Mouse (Mus musculus) heart, embryonic 10.5 days (tissue): ENCODE measurements around the gene Supt3. TPM values are rescaled to one million over a fixed set of nuclear protein-coding genes. Genes with fewer than 3 reads are reported as not detected.
A peak's percentile ranks its signal among the peaks of the same experiment; 100 is the strongest.

Experiments
- DNase-seq: peaks from one replicate; pipeline ENCODE4 v3.0.0-alpha.2; 2017; ENCODE audit warnings: low spot score
- H3K27ac ChIP-seq: fragments of 300-500 bp; sonication (generic); 2 replicates; pipeline ENCODE4 v1.5.1; 2016; ENCODE audit warnings: mild to moderate bottlenecking
- H3K27me3 ChIP-seq: fragments of 300-500 bp; sonication (generic); 2 replicates; pipeline ENCODE4 v1.6.1; 2016; ENCODE audit warnings: mild to moderate bottlenecking; ENCODE audit not compliant: poor library complexity, insufficient read depth, severe bottlenecking
- H3K36me3 ChIP-seq: fragments of 300-500 bp; sonication (generic); 2 replicates; pipeline ENCODE4 v1.6.1; 2016; ENCODE audit warnings: mild to moderate bottlenecking, moderate library complexity
- H3K4me1 ChIP-seq: fragments of 300-500 bp; sonication (generic); 2 replicates; pipeline ENCODE4 v1.6.1; 2016; ENCODE audit warnings: mild to moderate bottlenecking
- H3K4me3 ChIP-seq: fragments of 300-500 bp; sonication (generic); 2 replicates; pipeline ENCODE4 v1.5.1; 2016; ENCODE audit warnings: mild to moderate bottlenecking, moderate library complexity
- H3K9me3 ChIP-seq: fragments of 300-500 bp; sonication (generic); 2 replicates; pipeline ENCODE4 v1.6.1; 2016; ENCODE audit warnings: mild to moderate bottlenecking, moderate library complexity
- WGBS: fragments of 180-500 bp; shearing (Covaris S2); methylation state at CpG from one replicate; pipeline ENCODE4 v1.1.7; 2016; 5-methylcytosine and 5-hydroxymethylcytosine counted together
- polyA plus RNA-seq: library from polyadenylated mRNA; unstranded; fragments of >200 nt; fragmentation: Nextera tagmentation; extraction: Ambion mirVana; gene quantifications from 2 replicates; pipeline ENCODE4 v1.2.1, GENCODE M21; 2016

Gene Supt3
- polyA plus RNA-seq, 1 experiment from 2014 or later: 19.8 TPM

DNA sequence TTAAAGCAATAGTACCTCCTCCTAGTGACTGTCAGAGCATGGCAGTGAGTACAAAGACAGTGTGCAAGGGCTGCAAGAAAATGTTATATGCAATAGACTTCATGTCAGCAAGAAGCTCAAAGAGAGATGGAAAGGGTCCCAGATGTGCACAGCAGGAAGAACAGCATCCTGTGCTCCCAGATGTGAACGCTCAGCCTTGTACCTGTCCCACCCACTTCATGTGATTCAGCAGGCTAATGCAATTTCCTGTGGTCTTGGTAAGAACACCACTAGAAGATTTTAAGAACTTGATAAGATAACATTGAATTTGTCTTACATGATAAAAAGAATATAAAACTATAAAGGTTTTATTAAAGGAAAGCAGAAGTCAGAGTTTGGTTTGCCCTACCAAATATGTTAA lies 230.5 kb downstream of the Supt3 start:
- no peaks in the 10 kb centered on the region for H3K27me3 ChIP-seq
- H3K36me3 ChIP-seq: 0 out of 2 replicates have a peak, but pooled peaks cover 3% of the 10 kb centered on the region
- H3K4me3 ChIP-seq: no peak overlapping the region
- no peaks in the 10 kb centered on the region for H3K9me3 ChIP-seq
- no peak overlapping the region for H3K27ac ChIP-seq
- 74% methylated on average over 1 of the region's 1 CpGs for WGBS
- 0 out of 2 replicates have a peak, but pooled peaks cover 2% of the 10 kb centered on the region for H3K4me1 ChIP-seq
- no peak for DNase-seq

DNA sequence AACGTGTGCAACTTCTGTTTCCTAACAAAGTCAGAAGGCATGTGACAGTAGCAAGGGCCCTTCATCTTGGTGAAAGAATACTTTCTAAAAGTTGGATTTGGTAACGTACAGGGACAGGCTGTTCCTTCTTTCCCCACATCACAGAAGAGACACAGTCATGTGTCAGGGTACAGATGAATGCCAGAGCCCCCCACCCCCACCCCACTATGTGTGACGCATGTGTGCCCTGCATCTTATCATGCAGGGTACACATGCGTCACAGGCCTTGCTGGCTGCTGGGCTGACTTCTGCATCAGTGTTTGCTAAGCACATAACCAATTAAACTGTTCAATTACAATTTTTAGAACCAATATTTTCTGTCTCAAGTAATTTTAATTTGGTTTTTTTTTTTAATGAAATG lies 231.7 kb downstream of the Supt3 start:
- no peaks in the 10 kb centered on the region for H3K27me3 ChIP-seq
- no peak overlapping the region for H3K27ac ChIP-seq
- no peaks in the 10 kb centered on the region for H3K36me3 ChIP-seq
- whole genome bisulfite sequencing: 40% methylated on average over 4 of the region's 4 CpGs
- no peak overlapping the region for H3K4me3 ChIP-seq
- H3K4me1 ChIP-seq: 0 out of 2 replicates have a peak, but pooled peaks cover 2% of the 10 kb centered on the region
- DNase-seq: no peak
- no peaks in the 10 kb centered on the region for H3K9me3 ChIP-seq

DNA sequence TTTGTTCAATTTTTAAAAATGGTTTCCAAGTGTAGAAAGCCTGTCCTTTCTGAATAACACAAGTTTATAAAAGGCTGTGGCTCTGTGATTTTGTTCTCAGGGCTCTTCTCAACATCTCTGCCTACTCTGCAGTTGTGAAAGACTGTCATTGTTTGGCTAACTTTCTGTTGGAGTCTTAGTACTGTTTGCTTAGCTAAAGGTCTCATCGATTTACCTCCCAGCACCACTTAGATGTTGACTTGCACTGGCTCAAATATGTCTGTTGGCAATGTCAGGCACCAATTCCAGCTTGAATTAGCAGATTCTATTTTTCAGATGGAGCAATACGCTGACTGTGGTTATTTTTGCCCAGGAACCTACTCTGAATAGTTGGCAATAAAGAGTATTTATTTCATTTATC lies 233.5 kb downstream of the Supt3 start:
- Histone ChIP-seq H3K9me3 (no peaks in the 10 kb centered on the region), H3K36me3 (0 out of 2 replicates have a peak, but pooled peaks cover 2% of the 10 kb centered on the region), H3K4me1 (0 out of 2 replicates have a peak, but pooled peaks cover 2% of the 10 kb centered on the region), H3K27ac (no peak overlapping the region), H3K4me3 (no peak overlapping the region), H3K27me3 (no peaks in the 10 kb centered on the region)
- no peak for DNase-seq
- WGBS: 87% methylated on average over 2 of the region's 2 CpGs

DNA sequence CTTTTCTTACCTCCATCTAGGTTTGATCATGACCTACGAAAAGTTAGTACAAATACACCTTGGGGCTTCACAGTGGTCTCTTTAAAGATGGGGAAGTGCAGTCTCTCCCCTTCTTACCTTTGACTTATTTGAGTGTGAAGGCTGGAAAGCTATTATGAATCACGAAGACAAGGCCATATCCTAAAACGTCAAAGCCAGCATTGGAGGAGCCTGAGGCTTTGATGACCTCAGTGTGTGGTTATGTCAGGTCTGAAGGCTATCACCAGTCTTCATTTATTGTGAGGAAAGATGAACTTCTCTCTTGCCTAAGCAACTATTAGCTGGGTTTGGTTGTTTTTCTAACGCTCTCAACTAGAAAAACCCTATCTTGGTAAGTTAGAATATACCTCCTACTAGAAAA lies 239.8 kb downstream of the Supt3 start:
- 86% methylated on average over 4 of the region's 4 CpGs for WGBS
- H3K36me3 ChIP-seq: 0 out of 2 replicates have a peak, but pooled peaks cover 2% of the 10 kb centered on the region
- no peak overlapping the region for H3K4me3 ChIP-seq
- no peaks in the 10 kb centered on the region for H3K27me3 ChIP-seq
- no peaks in the 10 kb centered on the region for H3K9me3 ChIP-seq
- no peaks in the 10 kb centered on the region for H3K4me1 ChIP-seq
- no peak for DNase-seq
- H3K27ac ChIP-seq: no peak overlapping the region

DNA sequence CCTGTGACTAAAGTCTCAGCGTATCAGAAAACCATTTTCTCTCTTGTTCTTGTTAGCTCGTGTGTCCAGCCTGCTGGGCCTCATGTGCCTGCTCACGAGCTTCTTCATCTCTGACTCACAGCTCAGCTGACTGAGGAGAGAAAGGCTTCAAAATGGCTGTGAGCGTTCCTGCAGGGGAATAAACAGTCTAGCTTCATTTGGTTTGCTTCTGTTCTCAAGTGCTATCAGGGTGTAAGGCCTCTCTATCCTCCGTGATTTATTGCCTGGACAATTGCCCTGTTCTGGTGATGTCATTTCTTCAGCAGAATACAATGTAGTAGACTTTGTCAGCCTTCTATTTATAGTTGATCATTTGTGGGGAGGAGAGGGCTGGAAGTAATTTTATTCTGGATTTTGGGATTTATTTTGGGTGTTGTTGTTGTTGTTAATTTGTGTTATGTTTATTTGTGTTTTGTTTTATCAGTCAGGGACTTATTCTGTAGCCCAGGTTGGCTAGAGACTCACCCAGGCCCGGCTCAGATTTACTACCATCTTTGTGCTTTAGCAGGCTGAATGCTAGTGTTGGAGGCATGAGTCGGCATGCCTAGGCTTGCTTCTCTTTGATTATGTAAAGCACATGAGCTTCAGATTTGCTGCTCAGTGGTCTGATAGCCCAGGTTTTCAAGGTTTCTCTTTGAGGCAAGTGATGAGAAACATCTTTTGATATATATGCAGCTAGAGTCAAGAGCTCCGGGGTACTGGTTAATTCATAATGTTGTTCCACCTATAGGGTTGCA lies 243.4 kb downstream of the Supt3 start:
- Histone ChIP-seq H3K9me3 (no peaks in the 10 kb centered on the region), H3K4me1 (no peaks in the 10 kb centered on the region), H3K4me3 (no peak overlapping the region), H3K27me3 (no peaks in the 10 kb centered on the region), H3K27ac (no peak overlapping the region), H3K36me3 (no peaks in the 10 kb centered on the region)
- 69% methylated on average over 8 of the region's 8 CpGs for WGBS
- DNase-seq: no peak

DNA sequence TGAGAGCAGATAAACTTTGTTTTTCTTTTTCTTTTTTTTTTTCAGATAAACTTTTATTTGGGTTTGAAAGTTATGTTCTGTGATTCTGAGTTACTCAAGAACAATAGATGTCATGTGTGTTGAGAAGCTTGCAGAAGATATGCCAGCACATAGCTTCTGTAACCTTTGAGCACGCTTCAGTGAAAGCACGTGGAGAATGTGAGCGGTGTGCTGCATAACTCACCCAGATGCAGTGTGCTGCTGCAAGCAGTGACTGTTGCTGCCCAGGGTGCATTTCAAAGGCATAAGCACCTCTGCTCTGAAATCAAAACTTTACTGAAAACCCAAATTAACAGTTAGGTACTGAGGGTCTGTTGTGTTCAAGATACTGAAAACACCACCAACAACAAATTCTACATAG lies 251.5 kb downstream of the Supt3 start:
- 0 out of 2 replicates have a peak, but pooled peaks cover 5% of the 10 kb centered on the region for H3K4me1 ChIP-seq
- 72% methylated on average over 3 of the region's 3 CpGs for WGBS
- H3K36me3 ChIP-seq: no peaks in the 10 kb centered on the region
- no peaks in the 10 kb centered on the region for H3K9me3 ChIP-seq
- peak; percentile 56 for DNase-seq
- H3K27ac ChIP-seq: no peak overlapping the region
- H3K27me3 ChIP-seq: no peaks in the 10 kb centered on the region
- H3K4me3 ChIP-seq: no peak overlapping the region

DNA sequence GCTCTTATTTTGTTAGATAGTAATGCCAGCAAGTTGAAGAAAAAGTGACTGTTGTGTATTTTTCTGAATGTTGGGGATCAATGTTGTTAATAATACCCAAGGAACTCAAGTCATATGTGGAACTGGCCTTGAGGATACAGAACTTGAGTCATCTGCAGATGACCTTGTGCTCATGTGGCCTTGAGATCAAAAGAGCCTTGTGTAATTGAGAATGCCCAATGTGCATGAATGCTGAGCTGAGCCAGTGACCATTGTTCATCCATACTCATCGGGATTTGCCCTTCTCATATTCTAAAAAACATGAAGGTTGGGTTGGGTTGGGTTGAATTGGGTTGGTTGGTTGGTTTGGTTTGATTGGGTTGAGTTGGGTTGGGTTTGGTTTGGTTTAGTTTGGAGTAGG lies 252.2 kb downstream of the Supt3 start:
- Histone ChIP-seq H3K27ac (no peak overlapping the region), H3K4me1 (0 out of 2 replicates have a peak, but pooled peaks cover 5% of the 10 kb centered on the region), H3K36me3 (no peaks in the 10 kb centered on the region), H3K27me3 (no peaks in the 10 kb centered on the region), H3K9me3 (no peaks in the 10 kb centered on the region), H3K4me3 (no peak overlapping the region)
- 87% methylated on average over 1 of the region's 1 CpGs for WGBS
- DNase-seq: no peak

DNA sequence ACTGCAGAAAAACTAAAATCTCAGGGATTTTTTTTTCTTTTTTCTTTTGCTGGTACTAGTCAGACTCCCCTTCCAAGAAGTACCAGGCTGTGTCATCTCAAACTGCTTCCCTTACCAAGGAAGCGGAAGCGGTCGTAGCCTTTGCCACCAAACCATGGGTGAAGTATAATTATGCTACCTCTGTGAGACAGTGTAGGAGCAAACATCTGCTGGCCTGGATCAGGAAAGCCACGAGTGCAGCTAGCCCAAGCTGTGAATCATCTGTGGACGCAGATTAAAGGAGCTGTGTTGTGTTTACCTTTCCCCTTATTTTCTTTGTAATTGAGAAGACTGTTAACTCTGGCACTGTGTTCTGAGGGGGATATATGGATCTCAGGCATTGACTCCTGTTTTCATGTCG lies 255.3 kb downstream of the Supt3 start:
- Histone ChIP-seq H3K4me3 (no peak overlapping the region), H3K27me3 (no peaks in the 10 kb centered on the region), H3K9me3 (no peaks in the 10 kb centered on the region), H3K4me1 (0 out of 2 replicates have a peak, but pooled peaks cover 5% of the 10 kb centered on the region), H3K27ac (no peak overlapping the region), H3K36me3 (no peaks in the 10 kb centered on the region)
- 66% methylated on average over 6 of the region's 6 CpGs for WGBS
- no peak for DNase-seq

DNA sequence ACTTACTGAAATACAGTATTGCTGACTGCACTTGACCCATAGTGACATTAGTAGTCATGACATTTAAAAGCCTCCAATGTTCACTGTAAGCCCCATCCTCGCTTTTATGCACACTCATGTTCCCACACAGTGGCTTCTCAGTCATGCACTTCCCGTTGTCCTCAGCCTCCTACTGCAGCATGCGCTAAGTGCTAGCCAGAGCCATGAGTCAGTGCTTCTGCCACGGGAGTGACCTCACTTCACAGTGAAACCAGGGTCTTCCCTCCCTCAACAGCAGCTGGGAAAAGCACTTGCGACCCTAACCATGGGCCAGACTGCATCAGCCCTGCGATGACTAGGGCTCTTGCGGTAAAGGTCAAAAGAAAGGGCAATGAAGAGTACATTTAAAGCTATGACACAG lies 256.7 kb downstream of the Supt3 start:
- H3K4me1 ChIP-seq: 0 out of 2 replicates have a peak, but pooled peaks cover 5% of the 10 kb centered on the region

DNA sequence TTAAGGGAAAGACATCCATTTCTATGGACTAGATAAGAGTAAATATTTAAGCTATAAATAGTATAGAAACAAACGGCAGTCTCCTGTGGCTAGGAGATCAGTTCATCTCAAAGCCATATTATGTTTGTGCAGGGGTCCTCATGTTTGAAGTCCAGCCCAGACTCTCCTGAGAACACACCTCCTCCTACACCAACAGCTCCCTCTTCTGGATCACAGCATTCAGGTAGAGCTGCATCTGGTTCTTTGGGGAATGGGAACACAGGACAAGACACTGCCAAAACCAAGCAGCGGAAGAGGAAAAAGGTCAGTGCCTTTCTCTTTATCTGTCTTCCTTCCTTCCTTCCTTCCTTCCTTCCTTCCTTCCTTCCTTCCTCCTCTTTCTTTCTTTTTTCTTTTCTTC lies 264.1 kb downstream of the Supt3 start:
- WGBS: 71% methylated on average over 2 of the region's 2 CpGs
- Histone ChIP-seq H3K9me3 (no peaks in the 10 kb centered on the region), H3K27me3 (no peaks in the 10 kb centered on the region), H3K4me3 (no peak overlapping the region), H3K36me3 (peaks cover 4% of the 10 kb centered on the region; the same call in 1 of the 2 replicates), H3K27ac (no peak overlapping the region), H3K4me1 (no peaks in the 10 kb centered on the region)
- no peak for DNase-seq

More for the DNA sequence above, 256.7 kb downstream of the Supt3 start:
- Histone ChIP-seq H3K36me3 (no peaks in the 10 kb centered on the region), H3K4me3 (no peak overlapping the region), H3K9me3 (no peaks in the 10 kb centered on the region), H3K27ac (no peak overlapping the region), H3K27me3 (no peaks in the 10 kb centered on the region)
- 59% methylated on average over 7 of the region's 7 CpGs for WGBS
- DNase-seq: peak; percentile 80

DNA sequence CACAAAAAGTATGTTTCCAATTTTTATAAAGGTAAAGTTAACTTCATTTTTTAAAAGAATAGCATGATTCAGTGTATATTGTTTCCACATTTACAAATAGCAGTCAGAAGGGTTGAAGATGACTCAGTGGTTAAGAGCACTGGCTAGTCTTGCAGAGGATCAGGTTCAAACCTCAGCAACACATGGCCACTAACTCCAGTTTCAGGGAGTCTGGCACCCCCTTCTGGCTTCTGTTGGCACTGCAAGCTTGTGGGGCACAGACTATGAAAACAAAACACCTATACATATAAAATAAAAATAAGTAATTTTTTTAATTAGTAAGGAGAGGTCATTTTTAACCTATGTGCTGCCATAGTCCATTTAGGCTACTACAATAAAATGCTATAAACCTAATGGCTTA lies 268.9 kb downstream of the Supt3 start:
- H3K27ac ChIP-seq: no peak overlapping the region
- peaks cover 4% of the 10 kb centered on the region; the same call in 1 of the 2 replicates for H3K36me3 ChIP-seq
- no peak overlapping the region for H3K4me3 ChIP-seq
- H3K4me1 ChIP-seq: no peaks in the 10 kb centered on the region
- no peak for DNase-seq
- no peaks in the 10 kb centered on the region for H3K9me3 ChIP-seq
- no peaks in the 10 kb centered on the region for H3K27me3 ChIP-seq

DNA sequence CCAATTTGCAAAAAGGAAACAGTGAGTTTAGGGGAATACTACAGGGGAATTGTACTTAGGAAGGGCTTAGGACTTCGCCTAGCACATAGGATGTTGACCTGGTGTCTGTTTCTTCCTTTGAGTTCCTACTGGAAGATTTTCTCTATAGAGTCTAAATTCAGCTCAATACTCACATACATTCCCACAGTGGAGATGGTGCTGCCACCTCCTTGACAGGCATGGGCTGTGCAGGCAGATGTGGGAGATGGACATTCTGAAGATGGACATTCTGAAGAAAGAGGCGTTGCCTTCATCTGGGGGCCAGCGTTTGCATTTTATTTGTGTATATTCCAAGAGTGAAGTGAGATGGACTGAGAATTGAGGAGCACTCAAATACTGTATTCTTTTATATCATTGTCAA lies 269.6 kb downstream of the Supt3 start:
- WGBS: 80% methylated on average over 3 of the region's 3 CpGs
- H3K9me3 ChIP-seq: no peaks in the 10 kb centered on the region
- H3K4me3 ChIP-seq: no peak overlapping the region
- no peak overlapping the region for H3K27ac ChIP-seq
- peaks cover 4% of the 10 kb centered on the region; the same call in 1 of the 2 replicates for H3K36me3 ChIP-seq
- no peaks in the 10 kb centered on the region for H3K4me1 ChIP-seq
- no peak for DNase-seq
- no peaks in the 10 kb centered on the region for H3K27me3 ChIP-seq

DNA sequence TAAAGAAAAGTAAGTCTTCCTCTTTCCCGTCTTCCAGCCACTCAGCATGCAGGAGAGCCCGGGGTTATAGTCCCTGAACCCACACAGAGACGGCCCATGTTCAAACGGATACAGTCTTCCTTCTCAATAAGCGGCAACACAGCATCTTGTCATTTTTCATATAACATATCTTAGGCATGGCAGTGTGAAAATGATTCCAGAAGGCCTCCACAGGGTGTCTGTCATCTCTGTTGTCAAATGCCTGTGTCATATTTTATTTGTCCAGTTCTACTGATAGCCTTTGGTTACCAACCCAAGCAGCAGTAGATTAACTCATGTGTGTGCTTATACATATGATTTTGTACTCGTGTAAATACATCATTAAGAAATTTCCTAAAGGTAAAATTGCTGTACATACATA lies 270.3 kb downstream of the Supt3 start:
- H3K9me3 ChIP-seq: no peaks in the 10 kb centered on the region
- H3K27ac ChIP-seq: no peak overlapping the region
- no peaks in the 10 kb centered on the region for H3K27me3 ChIP-seq
- WGBS: 92% methylated on average over 6 of the region's 6 CpGs
- no peak overlapping the region for H3K4me3 ChIP-seq
- H3K36me3 ChIP-seq: peaks cover 4% of the 10 kb centered on the region; the same call in 1 of the 2 replicates
- no peaks in the 10 kb centered on the region for H3K4me1 ChIP-seq
- no peak for DNase-seq
